Mouse (Mus musculus): ENCODE measurements around the gene Gm17545. TPM values are rescaled to one million over a fixed set of nuclear protein-coding genes. Genes with fewer than 3 reads are reported as not detected.

The Gm17545 gene
- total RNA-seq, 2 experiments from 2014 or later: not detected

DNA sequence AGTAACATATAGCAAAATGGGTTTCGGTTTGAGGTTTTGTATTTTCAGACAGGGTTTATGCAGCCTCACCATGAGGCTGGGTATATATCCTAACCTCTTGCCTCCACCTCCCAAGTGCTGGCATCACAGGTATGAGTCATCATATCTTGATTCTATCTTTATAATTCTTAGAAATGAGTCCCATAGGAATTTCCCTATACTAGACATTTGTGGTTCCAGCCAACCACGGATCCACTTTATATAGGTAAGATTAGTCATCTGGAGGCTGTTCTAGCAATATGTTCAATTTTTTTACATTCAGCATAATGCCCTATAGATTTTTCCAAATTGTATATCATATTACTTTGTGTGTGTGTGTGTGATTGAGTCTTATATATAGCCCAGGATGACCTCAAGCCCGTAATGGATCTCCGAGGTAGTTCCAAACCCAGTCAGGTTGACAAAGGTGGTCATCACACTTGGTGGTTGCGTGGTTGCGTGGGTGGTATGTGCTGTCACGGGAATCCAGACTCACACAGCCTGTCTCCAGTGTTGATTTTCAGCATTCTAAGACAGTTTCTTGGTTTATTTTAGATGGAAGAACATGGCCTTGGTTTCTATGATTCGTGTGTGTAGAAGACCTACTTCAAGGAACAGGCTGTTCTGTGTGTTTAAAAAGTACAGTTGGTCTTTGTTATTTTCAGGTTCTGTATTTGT, 29.9 kb downstream of the Gm17545 start:
- ATAC-seq (replicated peaks; ENCODE audit: low FRiP score, low TSS enrichment, poor library complexity, severe bottlenecking): no peak

DNA sequence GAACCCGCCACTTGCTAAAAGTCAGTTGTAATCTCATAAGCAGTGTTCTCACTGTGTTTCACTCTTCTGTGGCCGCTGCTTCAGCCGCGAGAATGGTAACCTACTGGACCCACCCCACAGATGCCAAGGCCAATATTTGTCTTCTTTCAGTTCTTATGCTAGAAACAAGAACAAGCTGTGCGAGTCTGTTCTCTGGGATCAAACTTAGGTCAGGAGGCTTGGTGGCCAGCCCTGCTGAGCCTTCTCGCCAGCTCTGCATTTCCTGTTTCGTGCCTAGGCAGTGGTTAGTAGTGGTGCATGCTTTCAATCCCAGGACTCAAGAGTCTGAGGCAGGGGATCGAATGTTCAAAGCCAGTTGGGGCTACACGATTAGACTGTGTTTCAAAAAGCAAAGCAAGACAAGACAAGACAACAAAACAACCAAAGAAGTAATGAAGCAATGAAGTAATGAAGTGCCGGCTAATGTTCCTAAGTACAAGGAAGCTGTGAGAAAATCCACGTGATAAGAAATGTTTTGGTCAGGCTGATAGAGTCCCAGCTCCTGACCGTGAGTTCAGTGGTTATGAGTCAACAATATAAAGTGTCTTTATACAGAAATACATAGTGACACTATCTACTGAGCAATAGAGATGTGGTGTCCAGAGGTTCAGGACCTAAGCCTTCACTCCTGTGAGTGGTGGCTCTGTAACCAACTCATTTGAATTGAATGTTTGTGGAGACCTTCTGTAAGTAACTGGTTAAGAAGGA, 30.6 kb downstream of the Gm17545 start:
- ATAC-seq (replicated peaks; ENCODE audit: low FRiP score, low TSS enrichment, poor library complexity, severe bottlenecking): no peak

DNA sequence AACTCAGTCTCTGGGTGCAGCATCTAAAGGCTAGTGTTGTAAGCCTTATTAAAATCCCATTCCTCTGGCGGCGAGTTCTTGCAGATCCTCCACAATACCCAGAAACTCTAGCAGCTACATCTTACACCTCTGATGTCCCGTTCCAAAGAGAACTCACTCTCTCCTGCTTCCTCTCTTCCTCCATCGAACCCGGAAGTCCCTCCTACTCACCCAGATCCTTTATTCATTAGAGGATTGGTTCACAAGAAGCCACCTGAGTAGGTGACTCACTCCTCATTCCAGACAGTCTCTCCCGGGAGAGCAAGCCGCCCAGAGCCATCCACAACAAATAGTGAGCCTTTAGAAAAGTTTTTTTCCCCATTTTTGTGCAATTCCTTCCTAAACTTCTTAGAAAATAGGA, 32.1 kb downstream of the Gm17545 start:
- no peak for ATAC-seq (replicated peaks; ENCODE audit: low FRiP score, low TSS enrichment, poor library complexity, severe bottlenecking)

DNA sequence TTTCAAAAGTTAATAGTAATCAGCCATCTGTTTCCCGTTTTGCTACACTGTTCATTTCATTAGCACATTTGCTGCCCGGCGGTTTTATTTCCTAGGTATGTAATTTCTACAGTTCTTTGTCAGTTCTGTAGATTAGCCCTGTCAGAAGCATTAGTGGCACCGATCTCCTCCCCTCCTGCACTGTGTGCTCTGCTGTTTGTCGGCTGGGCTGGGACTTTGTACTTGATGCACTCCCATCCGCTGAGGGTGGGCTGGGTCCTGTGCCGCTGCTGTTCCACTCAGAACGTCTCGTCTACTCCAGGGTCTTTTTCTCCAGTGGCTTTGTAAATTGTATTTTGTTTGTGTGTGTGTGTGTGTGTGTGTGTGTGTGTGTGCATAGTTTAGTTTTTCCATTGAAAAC, 34.9 kb downstream of the Gm17545 start:
- no peak for ATAC-seq (replicated peaks; ENCODE audit: low FRiP score, low TSS enrichment, poor library complexity, severe bottlenecking)

DNA sequence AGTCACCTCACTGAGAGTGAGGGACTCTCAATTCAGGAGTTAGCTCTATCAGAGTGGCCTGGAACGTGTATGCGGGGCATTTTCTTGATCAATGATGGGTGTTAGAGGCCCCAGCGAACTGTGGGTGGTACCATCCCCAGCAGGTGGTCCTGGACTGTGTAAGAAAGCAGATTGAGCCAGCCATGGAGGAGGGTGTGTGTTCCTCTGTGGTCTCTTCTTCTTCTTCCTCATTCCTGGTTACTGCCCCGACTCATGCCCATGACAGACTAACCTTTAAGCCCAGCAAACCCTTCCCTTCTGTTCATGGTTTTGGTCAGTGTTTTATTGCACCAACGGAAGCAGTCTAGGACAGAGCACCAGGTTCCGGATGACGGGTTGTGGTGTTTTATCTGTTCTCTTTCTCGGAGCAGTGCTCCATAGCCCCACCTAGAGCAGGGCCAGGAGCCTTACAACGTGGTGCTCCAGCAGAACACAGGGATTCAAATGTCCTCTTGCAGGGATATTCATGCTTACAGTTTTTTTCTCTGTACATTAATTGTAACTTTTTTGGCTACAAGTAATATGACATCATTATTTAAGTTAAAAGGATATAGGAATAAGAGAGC, 40.2 kb downstream of the Gm17545 start:
- ATAC-seq (replicated peaks; ENCODE audit: low FRiP score, low TSS enrichment, poor library complexity, severe bottlenecking): peak; percentile 68; the same call in 1 of the 2 replicates

DNA sequence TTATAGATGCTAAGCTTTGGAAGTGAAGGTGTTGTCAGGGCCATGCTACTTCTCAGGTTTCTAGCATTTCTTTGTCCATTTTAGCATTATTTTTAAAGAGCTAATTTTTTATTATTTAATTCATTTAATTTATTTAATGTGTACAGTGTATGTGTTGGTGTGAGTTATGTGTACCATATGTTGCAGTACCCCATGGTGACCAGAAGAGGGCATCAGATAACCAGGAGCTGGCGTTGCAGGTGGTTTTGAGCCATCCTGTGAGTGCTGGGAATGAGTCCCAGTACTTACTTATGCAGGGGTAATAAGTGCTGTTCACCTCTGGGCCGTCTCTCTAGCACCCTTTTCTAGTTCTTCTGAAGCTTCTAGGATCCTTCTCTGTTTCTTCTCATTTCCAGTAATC, 41.0 kb downstream of the Gm17545 start:
- no peak for ATAC-seq (replicated peaks; ENCODE audit: low FRiP score, low TSS enrichment, poor library complexity, severe bottlenecking)

DNA sequence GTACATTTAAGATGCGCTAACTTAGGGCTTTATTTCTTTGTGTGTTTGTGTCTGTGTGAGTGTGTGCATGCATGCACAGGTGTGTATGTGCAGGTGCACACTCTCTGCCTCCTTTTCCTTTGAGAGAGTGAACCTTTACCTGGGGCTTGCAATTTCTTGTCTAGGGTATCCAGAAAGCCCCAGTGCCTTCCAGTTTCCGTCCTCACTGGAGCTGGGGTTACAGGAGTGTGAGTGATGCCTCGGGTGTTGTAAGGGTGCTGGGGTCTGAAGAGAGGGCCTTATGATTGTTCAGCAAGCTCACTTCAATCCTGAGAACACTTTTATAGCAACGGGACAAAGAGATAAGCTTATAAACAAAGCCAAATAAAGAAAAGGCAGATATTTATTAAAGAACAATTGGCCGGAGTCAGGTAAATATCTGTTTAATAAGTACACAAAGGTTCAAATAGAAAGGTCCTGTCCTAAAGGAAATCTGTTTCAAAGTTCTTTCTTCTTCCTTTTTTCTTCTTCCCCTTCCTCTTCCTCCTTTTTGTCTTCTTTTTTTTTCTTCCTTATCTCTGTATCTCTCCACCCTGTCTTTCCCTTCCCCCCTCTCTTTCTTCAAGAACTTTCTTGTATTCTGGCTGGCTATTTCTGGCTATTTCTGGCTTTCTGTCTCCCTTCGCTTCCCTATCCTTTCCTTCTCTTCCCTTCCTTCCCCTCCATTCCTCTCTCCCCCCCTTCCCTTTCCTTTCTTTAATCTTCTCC, 43.1 kb downstream of the Gm17545 start:
- no peak for ATAC-seq (replicated peaks; ENCODE audit: low FRiP score, low TSS enrichment, poor library complexity, severe bottlenecking)

DNA sequence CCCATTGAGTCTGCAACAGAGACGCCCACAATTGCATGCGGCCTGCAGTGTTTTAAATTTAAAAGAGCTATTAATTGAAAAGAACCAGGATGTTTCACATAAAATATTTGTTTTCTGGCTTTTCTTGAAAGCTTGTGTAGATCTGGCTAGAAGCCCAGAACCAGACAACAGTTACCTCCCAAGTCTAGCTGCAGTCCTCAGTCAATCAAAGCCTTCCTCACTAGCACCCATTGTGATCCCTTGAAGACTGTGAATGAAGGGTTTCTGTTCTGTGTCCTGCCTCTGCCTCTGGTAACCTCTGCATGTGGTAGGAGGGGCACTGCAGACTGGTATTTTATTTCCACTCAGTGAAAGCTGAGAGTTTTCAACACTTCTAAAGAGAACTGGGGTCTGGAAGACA, 48.9 kb downstream of the Gm17545 start:
- ATAC-seq (replicated peaks; ENCODE audit: low FRiP score, low TSS enrichment, poor library complexity, severe bottlenecking): no peak

DNA sequence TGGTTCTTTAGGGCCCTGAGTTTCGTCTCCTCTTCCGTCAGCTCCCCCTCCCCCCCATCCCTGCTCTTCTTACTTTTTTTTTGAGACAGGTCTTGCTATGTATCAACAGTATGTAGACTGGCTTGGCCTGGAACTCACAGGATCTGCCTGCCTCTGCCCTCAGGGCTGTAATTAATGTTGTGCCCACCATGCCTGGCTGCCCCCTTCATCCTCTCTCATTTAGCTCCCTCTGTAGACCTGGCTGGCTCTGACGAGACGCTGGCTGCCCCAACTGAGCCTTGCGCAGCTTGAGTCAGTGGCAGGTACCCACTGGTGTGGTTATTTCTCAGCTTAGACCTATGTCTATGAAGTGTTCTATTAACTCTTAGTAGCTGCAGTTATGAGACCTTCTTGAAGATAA, 49.5 kb downstream of the Gm17545 start:
- ATAC-seq (replicated peaks; ENCODE audit: low FRiP score, low TSS enrichment, poor library complexity, severe bottlenecking): no peak

DNA sequence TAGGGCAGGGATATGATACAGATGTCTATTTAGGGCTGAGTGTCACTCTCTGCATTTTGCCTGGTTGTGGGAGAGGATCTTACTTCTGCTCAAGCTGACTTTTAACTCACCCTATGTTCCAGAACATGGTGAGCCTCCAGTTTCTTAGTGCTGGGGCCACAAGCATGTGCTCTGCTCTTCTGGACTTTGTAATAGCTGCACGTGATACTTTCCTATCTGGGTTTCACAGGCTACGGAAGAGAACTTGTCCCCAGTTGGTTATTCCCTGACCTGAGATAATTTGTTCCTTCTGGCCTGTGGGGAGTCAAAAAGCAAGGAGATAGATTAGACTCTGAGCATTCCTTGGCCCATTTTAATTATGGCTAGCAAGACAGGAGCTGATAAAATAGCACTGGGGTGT, 51.5 kb downstream of the Gm17545 start:
- ATAC-seq (replicated peaks; ENCODE audit: low FRiP score, low TSS enrichment, poor library complexity, severe bottlenecking): peak; percentile 22; the same call in 1 of the 2 replicates

Other genes with a start within 250 kb of the Gm17545 start
- gene Zfp809, start 228.6 kb upstream of the Gm17545 start, total RNA-seq (2014; fragmentation: Nextera tagmentation): 50.6 and 53.6 TPM in 2 replicates
- gene Zfp809, start 228.6 kb upstream of the Gm17545 start, total RNA-seq (2017): 34.1 and 44.6 TPM in 2 replicates
- gene Zfp599, start 194.4 kb upstream of the Gm17545 start, total RNA-seq (2014; fragmentation: Nextera tagmentation): 6.2 and 6.3 TPM in 2 replicates
- 6.7 and 13.7 TPM in 2 replicates for gene Zfp599, start 194.4 kb upstream of the Gm17545 start, total RNA-seq (2017)
- gene Zfp810, start 146.6 kb upstream of the Gm17545 start, total RNA-seq (2014; fragmentation: Nextera tagmentation): 9.7 and 13.3 TPM in 2 replicates
- 5.6 and 6.3 TPM in 2 replicates for gene Zfp810, start 146.6 kb upstream of the Gm17545 start, total RNA-seq (2017)
- 79.4 and 93.1 TPM in 2 replicates for gene Anln, start 65.1 kb upstream of the Gm17545 start, total RNA-seq (2014; fragmentation: Nextera tagmentation)
- gene Anln, start 65.1 kb upstream of the Gm17545 start, total RNA-seq (2017): 59.5 and 67.9 TPM in 2 replicates
- gene 9530077C05Rik, start 42.8 kb upstream of the Gm17545 start, total RNA-seq (2014; fragmentation: Nextera tagmentation): 5.8 and 10.7 TPM in 2 replicates
- 11.7 and 16.4 TPM in 2 replicates for gene 9530077C05Rik, start 42.8 kb upstream of the Gm17545 start, total RNA-seq (2017)
- 128 and 174 TPM in 2 replicates for gene Rp9, start 15.5 kb downstream of the Gm17545 start, total RNA-seq (2014; fragmentation: Nextera tagmentation)
- gene Rp9, start 15.5 kb downstream of the Gm17545 start, total RNA-seq (2017): 257 and 309 TPM in 2 replicates
- 12.2 and 25.8 TPM in 2 replicates for gene Bbs9, start 21.4 kb downstream of the Gm17545 start, total RNA-seq (2014; fragmentation: Nextera tagmentation)
- 17.8 and 20.2 TPM in 2 replicates for gene Bbs9, start 21.4 kb downstream of the Gm17545 start, total RNA-seq (2017)

All from megakaryocyte-erythroid progenitor cell, adult 5-6 weeks (primary cell).